39 mouse cellular contexts compared by ENCODE assay signal in genomic region chr13:48717451-48717850, GRCm38 (mm10). TPM values are rescaled to one million over a fixed set of nuclear protein-coding genes. Genes with fewer than 3 reads are reported as not detected.
DNase-seq lines count a peak whose midpoint lies in the region; ATAC-seq and TF ChIP-seq lines count a peak whose summit lies in the region.
"Had no signal": no experiment of that assay in that cellular context is flagged by ENCODE, and none has a peak within 500 bp of the region (broad histone marks: within the 10 kb centered on the region; RNA-seq: fewer than 3 reads in every experiment).

No protein-coding gene starts in this region.

- no peak overlapping the region for H3K4me3 ChIP-seq in hindbrain, embryonic 10.5 days
- H3K4me3 ChIP-seq in hindbrain, embryonic 13.5 days = no peak overlapping the region
- no peak overlapping the region for H3K4me3 ChIP-seq in embryonic facial prominence, embryonic 13.5 days
- no peak overlapping the region for H3K4me3 ChIP-seq in limb, embryonic 13.5 days
- no peak overlapping the region for H3K4me3 ChIP-seq in stomach, postnatal 0 days (ENCODE audit: low read depth, low read length)
- H3K4me3 ChIP-seq: erythroblast, embryonic 14.5 days; forebrain, embryonic 12.5 days; heart, embryonic 12.5 days; megakaryocyte, embryonic 14.5 days; midbrain, embryonic 12.5 days; myocyte; neural tube, embryonic 13.5 days had no signal

- H3K36me3 ChIP-seq in hindbrain, embryonic 10.5 days = no peaks in the 10 kb centered on the region
- H3K36me3 ChIP-seq in hindbrain, embryonic 13.5 days = no peaks in the 10 kb centered on the region
- no peaks in the 10 kb centered on the region for H3K36me3 ChIP-seq in embryonic facial prominence, embryonic 13.5 days
- no peaks in the 10 kb centered on the region for H3K36me3 ChIP-seq in limb, embryonic 13.5 days
- H3K36me3 ChIP-seq in stomach, postnatal 0 days (ENCODE audit: control insufficient read depth, insufficient read depth, low read length) = no peaks in the 10 kb centered on the region
- H3K36me3 ChIP-seq: forebrain, embryonic 12.5 days; heart, embryonic 12.5 days; midbrain, embryonic 12.5 days; neural tube, embryonic 13.5 days had no signal

- no peak overlapping the region for H3K9ac ChIP-seq in hindbrain, embryonic 13.5 days
- no peak overlapping the region for H3K9ac ChIP-seq in embryonic facial prominence, embryonic 13.5 days
- no peak overlapping the region for H3K9ac ChIP-seq in limb, embryonic 13.5 days
- 0 out of 2 replicates have a peak overlapping the region, but pooled peaks have one; percentile 8 for H3K9ac ChIP-seq in stomach, postnatal 0 days (ENCODE audit: low read length)
- H3K9ac ChIP-seq: forebrain, embryonic 12.5 days; heart, embryonic 12.5 days; liver, embryonic 14.5 days; lung, embryonic 14.5 days; midbrain, embryonic 12.5 days; neural tube, embryonic 13.5 days had no signal

- peak overlapping the region; percentile 64; the same call in 1 of the 2 replicates for H3K27ac ChIP-seq in hindbrain, embryonic 10.5 days
- H3K27ac ChIP-seq in hindbrain, embryonic 13.5 days = no peak overlapping the region
- peak overlapping the region; percentile 75; the same call in 1 of the 2 replicates for H3K27ac ChIP-seq in embryonic facial prominence, embryonic 13.5 days
- H3K27ac ChIP-seq in limb, embryonic 13.5 days = no peak overlapping the region; the same call in 1 of the 2 replicates
- H3K27ac ChIP-seq in stomach, postnatal 0 days (replicated peaks) = no peak overlapping the region
- H3K27ac ChIP-seq: forebrain, embryonic 12.5 days; hindbrain, postnatal 0 days; liver, embryonic 14.5 days; midbrain, embryonic 12.5 days; neural tube, embryonic 13.5 days had no signal

- DNase-seq in hindbrain, embryonic 10.5 days (ENCODE audit: low spot score) = no peak
- DNase-seq in stomach, postnatal 0 days (ENCODE audit: low spot score) = no peak
- DNase-seq in heart, postnatal 36 days = no peak
- DNase-seq in natural killer cell, adult 2 months (ENCODE audit: low spot score in 2 of 2) = no peak
- no peak for DNase-seq in lung, postnatal 4 days
- DNase-seq: adrenal gland, postnatal 25 days; cerebellum, adult 2 months; cerebellum, postnatal 14 days; gastrocnemius, postnatal 36 days; heart, adult 18-20 months; kidney, adult 9 months; kidney, postnatal 10 days; layer of hippocampus, adult 9-11 months; liver; thymus, postnatal 14 days had no signal

- ATAC-seq in hindbrain, embryonic 13.5 days (ENCODE audit: low FRiP score) = no peak
- no peak for ATAC-seq in embryonic facial prominence, embryonic 13.5 days (ENCODE audit: insufficient number of reproducible peaks, insufficient read depth, low FRiP score, low TSS enrichment, low read depth)
- peak; percentile 22; the same call in 1 of the 2 replicates for ATAC-seq in limb, embryonic 13.5 days (ENCODE audit: low FRiP score, low read depth)
- no peak for ATAC-seq in stomach, postnatal 0 days (ENCODE audit: low FRiP score, low TSS enrichment)
- ATAC-seq: hindbrain, postnatal 0 days; intestine, postnatal 0 days; Patski had no signal

- TF ChIP-seq CTCF in stomach, postnatal 0 days (IDR thresholded peaks at IDR 0.05; ENCODE audit: low read depth) = no peak

- peaks cover 9% of the 10 kb centered on the region; the same call in 1 of the 2 replicates for H3K9me3 ChIP-seq in hindbrain, embryonic 10.5 days
- 0 out of 2 replicates have a peak, but pooled peaks cover 7% of the 10 kb centered on the region for H3K9me3 ChIP-seq in hindbrain, embryonic 13.5 days
- H3K9me3 ChIP-seq in embryonic facial prominence, embryonic 13.5 days = peaks cover 6% of the 10 kb centered on the region; the same call in 1 of the 2 replicates
- H3K9me3 ChIP-seq in limb, embryonic 13.5 days = peaks cover 13% of the 10 kb centered on the region
- H3K9me3 ChIP-seq in stomach, postnatal 0 days (ENCODE audit: control insufficient read depth, low read length) = no peaks in the 10 kb centered on the region
- H3K9me3 ChIP-seq: forebrain, embryonic 12.5 days had no signal

- 73% methylated on average over 10 of the region's 10 CpGs for WGBS in hindbrain, embryonic 10.5 days
- WGBS in hindbrain, embryonic 13.5 days = 70% methylated on average over 10 of the region's 10 CpGs
- WGBS in embryonic facial prominence, embryonic 13.5 days = 45% methylated on average over 10 of the region's 10 CpGs
- WGBS in limb, embryonic 13.5 days = 47% methylated on average over 10 of the region's 10 CpGs
- 57% methylated on average over 10 of the region's 10 CpGs for WGBS in stomach, postnatal 0 days

- intact Hi-C loops in heart, postnatal 36 days (cut with DNase I) = no loop called here

- no peaks in the 10 kb centered on the region; the same call in 1 of the 2 replicates for H3K27me3 ChIP-seq in hindbrain, embryonic 10.5 days (ENCODE audit: insufficient read depth, poor library complexity, severe bottlenecking)
- no peaks in the 10 kb centered on the region; the same call in 1 of the 2 replicates for H3K27me3 ChIP-seq in hindbrain, embryonic 13.5 days
- H3K27me3 ChIP-seq in embryonic facial prominence, embryonic 13.5 days = peaks cover 9% of the 10 kb centered on the region; the same call in 1 of the 2 replicates
- peaks cover 3% of the 10 kb centered on the region; the same call in 1 of the 2 replicates for H3K27me3 ChIP-seq in limb, embryonic 13.5 days
- H3K27me3 ChIP-seq in stomach, postnatal 0 days (ENCODE audit: control insufficient read depth, insufficient read depth, low read length) = no peaks in the 10 kb centered on the region

- H3K4me1 ChIP-seq in hindbrain, embryonic 10.5 days (replicated peaks) = peaks cover 9% of the 10 kb centered on the region; the same call in 1 of the 2 replicates
- 0 out of 2 replicates have a peak, but pooled peaks cover 4% of the 10 kb centered on the region for H3K4me1 ChIP-seq in hindbrain, embryonic 13.5 days (replicated peaks)
- peaks cover 16% of the 10 kb centered on the region for H3K4me1 ChIP-seq in embryonic facial prominence, embryonic 13.5 days
- H3K4me1 ChIP-seq in limb, embryonic 13.5 days = peaks cover 19% of the 10 kb centered on the region
- no peaks in the 10 kb centered on the region; the same call in 1 of the 2 replicates for H3K4me1 ChIP-seq in stomach, postnatal 0 days (replicated peaks; ENCODE audit: control insufficient read depth, insufficient read depth)
- H3K4me1 ChIP-seq: forebrain, embryonic 12.5 days; heart, embryonic 12.5 days; megakaryocyte, embryonic 14.5 days; neural tube, embryonic 13.5 days had no signal

- TF ChIP-seq EP300 in stomach, postnatal 0 days (optimal IDR thresholded peaks at IDR 0.05) = no peak

- H3K4me2 ChIP-seq in hindbrain, embryonic 13.5 days = no peak overlapping the region
- H3K4me2 ChIP-seq in embryonic facial prominence, embryonic 13.5 days = peak overlapping the region; percentile 44
- H3K4me2 ChIP-seq in limb, embryonic 13.5 days (replicated peaks) = peak overlapping the region; percentile 37
- H3K4me2 ChIP-seq in stomach, postnatal 0 days (replicated peaks; ENCODE audit: low read depth) = no peak overlapping the region
- H3K4me2 ChIP-seq: forebrain, embryonic 12.5 days; heart, embryonic 12.5 days; midbrain, embryonic 12.5 days; neural tube, embryonic 13.5 days had no signal

RNA-seq across cellular contexts. Expression of gene Barx1, which starts 54.7 kb away (rescaled TPM):
- 2.9 TPM in 2 replicates for polyA plus RNA-seq in hindbrain, embryonic 10.5 days (2016; fragmentation: Nextera tagmentation; extraction: Ambion mirVana)
- 0.87 TPM in 1 of 2 replicates, not detected in the other for polyA plus RNA-seq in hindbrain, embryonic 13.5 days (2015; fragmentation: Nextera tagmentation; extraction: Ambion mirVana)
- 14.5 and 15.1 TPM in 2 replicates for polyA plus RNA-seq in embryonic facial prominence, embryonic 13.5 days (2015; fragmentation: Nextera tagmentation; extraction: Ambion mirVana)
- polyA plus RNA-seq in limb, embryonic 13.5 days (2015; fragmentation: Nextera tagmentation; extraction: Ambion mirVana) = 2.7 and 2.9 TPM in 2 replicates
- polyA plus RNA-seq in stomach, postnatal 0 days (2015; fragmentation: Nextera tagmentation; extraction: Ambion mirVana) = 164 and 201 TPM in 2 replicates
- total RNA-seq in heart, postnatal 36 days (2021) = not detected
- total RNA-seq: adrenal gland, postnatal 25 days; gastrocnemius, adult 18-20 months; gastrocnemius, postnatal 36 days; heart, adult 18-20 months; hindbrain, postnatal 0 days; left cerebral cortex, postnatal 10 days; MEL; midbrain, postnatal 0 days had no signal
- polyA plus RNA-seq: cerebellum, adult 2 months; cortical plate, adult 2 months; erythroblast, embryonic 14.5 days; frontal cortex, adult 2 months; heart, postnatal 0 days; hindbrain, postnatal 0 days; large intestine, adult 2 months; midbrain, postnatal 0 days; myocyte; Patski; urinary bladder, adult 2 months had no signal

Comparison
In these comparisons a context has a peak if more than half of its experiments do, and no peak if none do; other contexts are left out.
1. H3K27ac ChIP-seq: peak in hindbrain, embryonic 10.5 days (single experiment) and embryonic facial prominence, embryonic 13.5 days (single experiment); none in hindbrain, embryonic 13.5 days (single experiment), limb, embryonic 13.5 days (single experiment) and stomach, postnatal 0 days (single experiment).
2. H3K4me2 ChIP-seq: peak in embryonic facial prominence, embryonic 13.5 days (single experiment) and limb, embryonic 13.5 days (single experiment); none in hindbrain, embryonic 13.5 days (single experiment) and stomach, postnatal 0 days (single experiment).
3. RNA of gene Barx1, which starts 54.7 kb away (polyA plus RNA-seq): 164 to 201 TPM in stomach, postnatal 0 days; 14.5 to 15.1 TPM in embryonic facial prominence, embryonic 13.5 days, 2.9 TPM in hindbrain, embryonic 10.5 days, 2.7 to 2.9 TPM in limb, embryonic 13.5 days and 0.87 TPM in hindbrain, embryonic 13.5 days; every median in the first group is over 10 times any median in the second.